In the genomic region with DNA sequence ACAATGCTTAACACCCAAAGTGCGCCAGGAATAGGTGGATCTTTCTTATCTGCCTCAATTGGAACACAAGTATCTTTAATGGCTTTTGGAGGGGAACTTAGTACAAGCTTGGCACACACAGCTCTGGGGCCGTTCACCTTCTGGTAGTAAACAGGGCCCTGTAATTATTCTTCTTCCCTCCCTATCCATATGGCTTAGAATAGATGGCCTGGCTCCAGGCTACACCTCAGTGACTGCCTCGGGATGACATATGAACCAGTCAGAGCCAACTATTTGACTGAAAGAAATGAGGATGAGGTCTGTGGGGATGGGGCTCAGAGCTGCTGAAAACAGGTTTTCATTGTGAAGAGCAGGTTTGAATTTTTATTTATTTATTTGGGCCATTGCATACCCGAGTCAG, we compare ENCODE assay signal across 19 mouse cellular contexts. TPM values are rescaled to one million over a fixed set of nuclear protein-coding genes. Genes with fewer than 3 reads are reported as not detected.
DNase-seq lines count a peak whose midpoint lies in the region; ATAC-seq and TF ChIP-seq lines count a peak whose summit lies in the region.
"Had no signal": no experiment of that assay in that cellular context is flagged by ENCODE, and none has a peak within 500 bp of the region (broad histone marks: within the 10 kb centered on the region; RNA-seq: fewer than 3 reads in every experiment).

No protein-coding gene starts in this region.

- WGBS in thymus, adult 2 months: 93% methylated on average over 4 of the region's 4 CpGs

- no peak overlapping the region for H3K27ac ChIP-seq in thymus, adult 2 months (ENCODE audit: control insufficient read depth, insufficient read depth, low read length)
- H3K27ac ChIP-seq: embryonic facial prominence, embryonic 10.5 days; gastrocnemius, adult 2 months; limb, embryonic 15.5 days had no signal

- ATAC-seq in granulocyte monocyte progenitor cell, adult 5-6 weeks (replicated peaks; ENCODE audit: poor library complexity, severe bottlenecking): no peak
- ATAC-seq: hindbrain, embryonic 16.5 days; intestine, postnatal 0 days had no signal

- TF ChIP-seq CTCF in thymus, adult 2 months (IDR thresholded peaks at IDR 0.05; ENCODE audit: borderline replicate concordance, control insufficient read depth, extremely low read depth, insufficient read depth, low read length, poor library complexity): no peak

- peaks cover 8% of the 10 kb centered on the region for H3K4me1 ChIP-seq in thymus, adult 2 months (replicated peaks; ENCODE audit: control insufficient read depth, insufficient read depth, low read length)

- H3K4me3 ChIP-seq in thymus, adult 2 months (ENCODE audit: control insufficient read depth, insufficient read depth, low read length): no peak overlapping the region
- H3K4me3 ChIP-seq: embryonic facial prominence, embryonic 10.5 days; gastrocnemius, adult 2 months; limb, embryonic 15.5 days had no signal

- DNase-seq in heart, adult 11 months: peak; percentile 74
- no peak for DNase-seq in heart, adult 9 months (ENCODE audit: low spot score in 2 of 2)
- DNase-seq in thymus, postnatal 25 days: peak; percentile 0
- no peak for DNase-seq in thymus, adult 2 months
- peak; percentile 80 for DNase-seq in cerebellum, adult 9-11 months
- DNase-seq in right cerebral cortex, postnatal 4 days: no peak
- DNase-seq in urinary bladder, postnatal 25 days (ENCODE audit: low spot score): no peak
- DNase-seq: adrenal gland, postnatal 25 days; gastrocnemius, adult 2 months; kidney, postnatal 36 days; lung, adult 18-20 months; lung, postnatal 14 days; right cerebral cortex, postnatal 14 days; thymus, postnatal 14 days had no signal

- no peaks in the 10 kb centered on the region; the same call in 1 of the 2 replicates for H3K27me3 ChIP-seq in thymus, adult 2 months (ENCODE audit: control insufficient read depth, insufficient read depth, low read length)
- H3K27me3 ChIP-seq: limb, embryonic 15.5 days had no signal

- no peak for TF ChIP-seq POLR2A in thymus, adult 2 months (IDR thresholded peaks at IDR 0.05; ENCODE audit: control insufficient read depth, extremely low read depth, insufficient read depth, low read length, poor library complexity)

- H3K36me3 ChIP-seq in thymus, adult 2 months (ENCODE audit: control insufficient read depth, insufficient read depth, low read length): no peaks in the 10 kb centered on the region
- H3K36me3 ChIP-seq: embryonic facial prominence, embryonic 10.5 days; limb, embryonic 15.5 days had no signal

RNA-seq across cellular contexts. Expression of gene Smox, which starts 1.7 kb away (rescaled TPM):
- polyA plus RNA-seq in thymus, adult 2 months (2012; rRNA removed): 49.1 and 53.6 TPM in 2 replicates
- 6.7 and 15.1 TPM in 2 replicates for total RNA-seq in granulocyte monocyte progenitor cell, adult 5-6 weeks (2014; fragmentation: Nextera tagmentation)
- 5.6 and 9.9 TPM in 2 replicates for total RNA-seq in granulocyte monocyte progenitor cell, adult 5-6 weeks (2017)

Comparison
In these comparisons a context has a peak if more than half of its experiments do, and no peak if none do; other contexts are left out.
1. DNase-seq: peak in heart, adult 11 months (single experiment), thymus, postnatal 25 days (single experiment) and cerebellum, adult 9-11 months (single experiment); none in heart, adult 9 months (0 of 2), thymus, adult 2 months (single experiment), right cerebral cortex, postnatal 4 days (single experiment) and urinary bladder, postnatal 25 days (single experiment).